Mouse (Mus musculus) liver, adult 2 months (tissue): Measurements from ENCODE around the gene Urb1. TPM values are rescaled to one million over a fixed set of nuclear protein-coding genes. Genes with fewer than 3 reads are reported as not detected.

ENCODE experiments used
- DNase-seq: peaks from one replicate; pipeline ENCODE4 v3.0.0-alpha.2; 2011; ENCODE audit warnings: low read depth, low spot score; ENCODE audit errors: extremely low read depth
- H3K27ac ChIP-seq: fragments of 200-500 bp; replicated peaks from 2 replicates; pipeline ENCODE4 v1.5.1; 2012; ENCODE audit warnings: low read depth, mild to moderate bottlenecking, control low read depth, inconsistent platforms, low read length; ENCODE audit not compliant: insufficient read depth
- H3K27me3 ChIP-seq: fragments of 200-500 bp; 2 replicates; pipeline ENCODE4 v1.6.1; 2012; ENCODE audit warnings: mild to moderate bottlenecking, moderate library complexity, low read length, inconsistent platforms; ENCODE audit not compliant: control insufficient read depth, insufficient read depth
- H3K36me3 ChIP-seq: fragments of 200-500 bp; 2 replicates; pipeline ENCODE4 v1.6.1; 2012; ENCODE audit warnings: low read length, inconsistent platforms; ENCODE audit not compliant: control insufficient read depth, insufficient read depth
- H3K4me1 ChIP-seq: fragments of 200-500 bp; 2 replicates; pipeline ENCODE4 v1.6.1; 2011; ENCODE audit warnings: low read length; ENCODE audit not compliant: control insufficient read depth, insufficient read depth
- H3K4me3 ChIP-seq: fragments of 200-500 bp; 2 replicates; pipeline ENCODE4 v1.5.1; 2011; ENCODE audit warnings: low read depth, mild to moderate bottlenecking, control low read depth, low read length, moderate library complexity; ENCODE audit not compliant: insufficient read depth
- H3K79me2 ChIP-seq: fragments of 200-500 bp; 2 replicates; pipeline ENCODE4 v1.6.1; 2012; ENCODE audit warnings: inconsistent platforms, mild to moderate bottlenecking, low read length, moderate library complexity; ENCODE audit not compliant: control insufficient read depth, insufficient read depth
- H3K9ac ChIP-seq: fragments of 200-500 bp; 2 replicates; pipeline ENCODE4 v1.6.1; 2012; ENCODE audit warnings: low read depth, mild to moderate bottlenecking, control low read depth, inconsistent platforms, low read length
- CTCF ChIP-seq: fragments of 200-500 bp; IDR thresholded peaks from 2 replicates; pipeline ENCODE4 v1.5.1; 2011; ENCODE audit warnings: low read depth, low read length, control low read depth
- POLR2A ChIP-seq: fragments of 200-500 bp; IDR thresholded peaks from 2 replicates; pipeline ENCODE4 v1.6.1; 2011; ENCODE audit warnings: low read length, control low read depth; ENCODE audit not compliant: insufficient read depth; ENCODE audit errors: extremely low read depth
- WGBS: fragments of 180-500 bp; shearing (Covaris S2); methylation state at CpG from one replicate; pipeline ENCODE4 v1.1.7; 2018; 5-methylcytosine and 5-hydroxymethylcytosine counted together
- polyA plus RNA-seq: library from polyadenylated mRNA; depleted of rRNA; stranded (reverse); fragments of >200 nt; gene quantifications from 2 replicates; pipeline ENCODE4 v1.2.3, GENCODE M21; 2012
- total RNA-seq: library from RNA; depleted of rRNA; stranded (reverse); fragments of >200 nt; gene quantifications from 2 replicates; pipeline ENCODE4 v1.2.3, GENCODE M21; 2014

Gene Urb1
- total and polyA plus RNA-seq, 2 experiments = 1.9 to 2.7 TPM

DNA sequence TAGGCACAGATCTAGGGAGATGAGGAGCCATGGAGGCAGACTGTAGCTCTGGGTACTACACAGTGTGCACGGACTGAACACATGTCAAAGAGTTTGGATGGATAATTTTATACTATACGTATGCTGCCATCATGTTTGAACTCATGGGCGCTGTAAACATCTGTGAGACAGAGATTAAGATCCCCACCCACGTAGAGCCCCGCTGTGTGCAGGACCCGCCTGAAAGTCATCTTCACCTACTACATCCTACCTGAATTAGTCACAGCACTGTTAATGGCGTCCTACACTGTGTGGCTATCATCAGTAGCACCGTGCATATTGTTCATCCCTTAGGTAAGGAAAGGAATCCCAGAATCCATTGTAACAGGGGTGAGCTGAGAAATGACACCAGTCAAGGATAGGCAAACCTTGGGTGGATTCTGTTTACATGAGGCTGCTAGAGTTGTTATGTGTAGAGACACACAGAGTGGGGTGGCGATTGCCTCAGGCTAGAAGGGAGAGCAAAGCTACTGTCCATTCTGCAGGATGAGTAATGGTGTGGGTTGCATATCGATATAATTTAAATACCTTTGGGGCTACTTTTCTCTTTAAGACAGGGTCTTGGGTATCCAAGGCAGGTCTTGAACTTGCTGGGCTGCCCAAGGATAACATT lies 12.2 kb upstream of the Urb1 start:
- Histone ChIP-seq H3K27ac (no peak overlapping the region), H3K27me3 (no peaks in the 10 kb centered on the region), H3K36me3 (no peaks in the 10 kb centered on the region), H3K9ac (no peak overlapping the region), H3K79me2 (no peaks in the 10 kb centered on the region), H3K4me3 (no peak overlapping the region), H3K4me1 (no peaks in the 10 kb centered on the region)
- DNase-seq = no peak
- WGBS = 90% methylated on average over 10 of the region's 10 CpGs
- TF ChIP-seq POLR2A (no peak), CTCF (no peak)

DNA sequence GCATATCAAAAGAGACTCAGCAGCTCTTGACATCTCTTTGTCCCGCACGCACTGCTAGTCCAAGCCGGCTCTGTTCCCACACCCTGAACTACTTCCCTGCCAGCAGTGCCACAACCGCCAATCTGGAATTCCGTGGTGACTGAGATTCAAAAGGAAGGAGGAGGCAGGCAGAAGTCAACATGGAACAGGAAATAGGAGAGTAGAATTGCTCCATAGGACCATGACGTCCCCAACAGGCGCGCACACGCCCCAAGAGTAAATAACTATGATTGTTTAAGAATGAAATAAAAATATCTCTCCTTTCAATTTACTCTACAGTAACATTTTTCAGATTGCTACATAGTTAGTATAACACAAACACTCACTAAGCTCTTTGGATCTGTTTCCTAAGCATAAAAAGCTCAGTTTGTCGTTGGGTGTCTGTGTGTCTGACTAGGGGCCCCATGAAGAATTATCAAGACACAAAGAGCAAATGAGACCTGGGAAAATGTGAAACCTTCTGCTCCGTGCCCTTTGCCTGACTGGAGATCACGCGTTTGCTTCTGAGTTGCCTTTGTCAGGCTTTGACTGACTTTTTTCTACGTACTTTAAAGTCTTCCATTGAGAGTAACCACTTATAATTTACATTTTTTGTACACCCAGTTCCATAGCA lies 11.0 kb upstream of the Urb1 start:
- H3K27me3 ChIP-seq = no peaks in the 10 kb centered on the region
- H3K27ac ChIP-seq = no peak overlapping the region
- H3K4me1 ChIP-seq = no peaks in the 10 kb centered on the region
- 74% methylated on average over 14 of the region's 14 CpGs for WGBS
- H3K79me2 ChIP-seq = no peaks in the 10 kb centered on the region
- TF ChIP-seq CTCF (no peak), POLR2A (no peak)
- H3K36me3 ChIP-seq = no peaks in the 10 kb centered on the region
- DNase-seq = no peak
- H3K9ac ChIP-seq = no peak overlapping the region
- no peak overlapping the region for H3K4me3 ChIP-seq

DNA sequence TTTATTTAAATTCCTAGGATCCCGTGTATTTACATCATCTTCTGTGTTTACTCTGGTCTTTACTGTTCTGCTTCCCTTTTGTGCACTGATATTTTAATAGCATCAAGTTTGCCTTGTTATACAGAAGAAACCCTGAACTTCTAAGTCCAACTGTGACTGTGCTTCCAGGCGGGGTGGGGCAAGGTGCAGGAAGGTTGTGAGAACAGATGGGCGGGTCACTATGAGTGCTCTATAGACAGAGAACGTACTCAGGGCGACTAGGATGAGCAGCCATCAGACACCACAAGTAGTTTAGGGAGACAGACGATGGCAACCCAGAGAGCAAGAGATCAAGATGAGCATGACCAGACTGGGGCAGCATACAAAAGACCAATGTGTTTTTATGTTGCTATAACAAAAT lies 10.1 kb upstream of the Urb1 start:
- H3K4me1 ChIP-seq = no peaks in the 10 kb centered on the region
- H3K4me3 ChIP-seq = no peak overlapping the region
- H3K36me3 ChIP-seq = no peaks in the 10 kb centered on the region
- H3K27me3 ChIP-seq = no peaks in the 10 kb centered on the region
- 74% methylated on average over 6 of the region's 6 CpGs for WGBS
- no peak for TF ChIP-seq CTCF
- TF ChIP-seq POLR2A = no peak
- H3K27ac ChIP-seq = no peak overlapping the region
- H3K9ac ChIP-seq = no peak overlapping the region
- H3K79me2 ChIP-seq = no peaks in the 10 kb centered on the region
- DNase-seq = no peak

DNA sequence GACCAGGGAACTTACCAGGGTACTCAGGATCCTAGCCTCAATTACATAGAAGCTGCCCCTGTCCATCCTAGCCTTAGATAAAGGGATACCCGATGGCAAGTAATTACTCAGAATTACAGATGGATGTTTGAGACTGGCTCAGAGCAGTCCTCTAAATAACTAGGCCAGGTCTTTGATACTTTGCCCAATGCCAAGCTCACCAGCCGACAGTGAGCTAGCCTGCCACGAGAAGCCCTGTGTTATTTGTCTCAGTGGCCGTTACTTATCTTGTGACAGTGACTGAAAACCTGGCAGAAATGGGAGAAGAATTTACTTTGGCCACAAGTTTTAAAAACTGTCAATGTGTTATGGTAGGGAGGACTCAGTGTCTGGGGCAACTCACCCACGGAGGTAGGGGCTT lies 1.9 kb upstream of the Urb1 start:
- peaks cover 1% of the 10 kb centered on the region; the same call in 1 of the 2 replicates for H3K4me1 ChIP-seq
- TF ChIP-seq CTCF (no peak), POLR2A (no peak)
- no peak for DNase-seq
- no peaks in the 10 kb centered on the region for H3K36me3 ChIP-seq
- no peaks in the 10 kb centered on the region for H3K79me2 ChIP-seq
- no peaks in the 10 kb centered on the region for H3K27me3 ChIP-seq
- H3K9ac ChIP-seq = no peak overlapping the region
- no peak overlapping the region for H3K27ac ChIP-seq
- no peak overlapping the region for H3K4me3 ChIP-seq
- WGBS = 39% methylated on average over 5 of the region's 5 CpGs

DNA sequence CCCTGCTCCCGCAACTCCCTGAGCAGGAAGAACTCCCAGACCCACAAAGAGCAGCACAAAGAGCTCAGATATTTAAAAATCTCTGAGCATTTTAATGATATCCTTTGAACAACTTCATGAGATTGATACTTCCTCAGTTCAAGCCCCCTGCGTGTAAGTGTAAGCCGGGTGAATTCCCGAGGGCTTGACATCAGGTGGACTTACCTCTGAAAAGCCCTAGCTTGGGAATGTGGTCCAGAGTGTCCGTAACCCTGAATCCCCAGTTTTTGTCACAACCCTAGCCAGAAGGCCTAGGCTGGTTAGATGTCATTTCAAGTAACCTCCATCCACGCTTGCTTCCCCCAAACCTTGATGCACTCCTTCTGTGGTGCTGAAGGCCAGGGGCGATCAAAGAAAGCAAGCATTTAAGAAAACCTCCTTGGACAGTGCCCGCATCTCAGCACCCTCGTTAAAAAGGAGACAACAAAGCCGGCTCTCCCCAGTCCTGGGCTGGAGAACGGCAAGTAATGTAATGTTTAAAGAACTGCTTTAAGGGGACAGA lies 573 bp upstream of the Urb1 start:
- H3K27me3 ChIP-seq = no peaks in the 10 kb centered on the region
- peaks cover 1% of the 10 kb centered on the region; the same call in 1 of the 2 replicates for H3K4me1 ChIP-seq
- no peak for DNase-seq
- no peak for TF ChIP-seq POLR2A
- no peak for TF ChIP-seq CTCF
- no peak overlapping the region for H3K9ac ChIP-seq
- no peaks in the 10 kb centered on the region for H3K36me3 ChIP-seq
- no peak overlapping the region for H3K27ac ChIP-seq
- 58% methylated on average over 11 of the region's 11 CpGs for WGBS
- no peaks in the 10 kb centered on the region for H3K79me2 ChIP-seq
- peak overlapping the region; percentile 6; the same call in 1 of the 2 replicates for H3K4me3 ChIP-seq

- no peaks in the 10 kb centered on the region for H3K27me3 ChIP-seq
- TF ChIP-seq CTCF = no peak
- TF ChIP-seq POLR2A = no peak
- no peaks in the 10 kb centered on the region for H3K4me1 ChIP-seq
- DNase-seq = peak; percentile 71
- no peaks in the 10 kb centered on the region for H3K79me2 ChIP-seq
- 50% methylated on average over 5 of the region's 5 CpGs for WGBS
- no peak overlapping the region for H3K9ac ChIP-seq
- no peak overlapping the region for H3K27ac ChIP-seq
- no peak overlapping the region for H3K4me3 ChIP-seq
- peaks cover 13% of the 10 kb centered on the region for H3K36me3 ChIP-seq
Observed at GRCm38 (mm10) chr16:90804466-90804865, 5.7 kb downstream of the Urb1 start.
